Mouse (Mus musculus) MEL (cell line): ENCODE results near the gene Prkar1a.

ENCODE experiments used
- CTCF ChIP-seq, 3 experiments: IDR thresholded peaks in 2 of 3; conservative IDR thresholded peaks in 1 of 3; 2 replicates each; pipeline ENCODE4 v1.5.1; 2011 to 2012; ENCODE audit warnings: low read length in 3 of 3, low read depth in 2 of 3, mild to moderate bottlenecking in 2 of 3, improper control_type of control experiment in 1 of 3, inconsistent platforms in 1 of 3, mixed read lengths in 1 of 3, moderate library complexity in 1 of 3; ENCODE audit not compliant: control insufficient read depth in 1 of 3, insufficient read depth in 1 of 3, poor library complexity in 1 of 3, severe bottlenecking in 1 of 3
- EP300 ChIP-seq, 2 experiments: IDR thresholded peaks; 2 replicates each; pipeline ENCODE4 v1.6.1; 2011; ENCODE audit warnings: improper control_type of control experiment in 2 of 2, low read length in 2 of 2, low read depth in 1 of 2, mild to moderate bottlenecking in 1 of 2
- GATA1 ChIP-seq: IDR thresholded peaks from 2 replicates; pipeline ENCODE4 v1.6.1; 2011; ENCODE audit warnings: low read depth, low read length, improper control_type of control experiment
- NELFE ChIP-seq: IDR thresholded peaks from 2 replicates; pipeline ENCODE4 v1.6.1; 2011; ENCODE audit warnings: low read depth, low read length, improper control_type of control experiment
- POLR2A ChIP-seq, 2 experiments: IDR thresholded peaks; 2 replicates each; pipeline ENCODE4 v1.6.1; 2011 to 2012; ENCODE audit warnings: low read length in 2 of 2, mild to moderate bottlenecking in 2 of 2, control low read depth in 1 of 2, improper control_type of control experiment in 1 of 2, low read depth in 1 of 2, moderate library complexity in 1 of 2; ENCODE audit not compliant: control insufficient read depth in 1 of 2, insufficient read depth in 1 of 2, poor library complexity in 1 of 2
- TCF12 ChIP-seq: IDR thresholded peaks from 2 replicates; pipeline ENCODE4 v1.6.1; 2014; ENCODE audit warnings: low read depth, mild to moderate bottlenecking, inconsistent platforms, low read length, improper control_type of control experiment, moderate library complexity

DNA sequence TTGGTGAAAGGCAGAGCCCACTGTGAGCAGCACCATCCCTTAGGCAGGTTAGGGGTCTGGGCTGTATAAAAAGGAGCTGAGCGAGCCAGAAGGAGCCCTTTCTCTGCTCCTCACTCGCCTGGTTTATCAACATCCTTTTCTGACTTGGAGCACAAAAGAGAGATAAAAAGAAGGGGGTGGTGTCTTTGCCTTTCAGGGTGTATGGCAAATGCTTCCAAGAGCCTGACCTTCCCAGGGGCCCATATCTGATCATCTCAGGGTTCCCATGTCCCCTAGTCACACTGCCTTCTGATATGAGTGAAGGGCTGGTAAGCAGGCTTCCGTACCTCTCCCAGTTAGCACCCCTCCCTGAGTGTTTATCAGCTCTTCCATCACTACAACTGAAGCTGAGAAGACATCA lies 21.1 kb upstream of the Prkar1a start:
- TF ChIP-seq GATA1 (peak; percentile 67), NELFE (no peak), TCF12 (peak; percentile 17; the same call in 1 of the 2 replicates), POLR2A (IDR thresholded peaks at IDR 0.05; ENCODE audit: control insufficient read depth in 1 of 2, insufficient read depth in 1 of 2, low read depth in 1 of 2, low read length in 2 of 2, poor library complexity in 1 of 2) (no peak), CTCF (IDR thresholded peaks at IDR 0.05 in 2 of 3, conservative IDR thresholded peaks at IDR 0.05 in 1 of 3; ENCODE audit: control insufficient read depth in 1 of 3, insufficient read depth in 1 of 3, low read depth in 2 of 3, low read length in 3 of 3, poor library complexity in 1 of 3, severe bottlenecking in 1 of 3) (no peak), EP300 (IDR thresholded peaks at IDR 0.05; ENCODE audit: low read depth in 1 of 2, low read length in 2 of 2) (no peak; a peak in 1 of 4 replicates)
